Mouse (Mus musculus) cerebellum, adult 2 months (tissue): ENCODE data around the gene Vax2. TPM values are rescaled to one million over a fixed set of nuclear protein-coding genes. Genes with fewer than 3 reads are reported as not detected.

Experiments used
- DNase-seq, 2 experiments: peaks; one replicate each; pipeline ENCODE4 v3.0.0; 2021
- H3K27ac ChIP-seq: fragments of 200-500 bp; 2 replicates; pipeline ENCODE4 v1.5.1; 2012; ENCODE audit warnings: low read length, control low read depth, inconsistent platforms; ENCODE audit not compliant: insufficient read depth
- H3K27me3 ChIP-seq: fragments of 200-500 bp; 2 replicates; pipeline ENCODE4 v1.6.1; 2012; ENCODE audit warnings: inconsistent platforms, mild to moderate bottlenecking, low read length, moderate library complexity; ENCODE audit not compliant: control insufficient read depth, insufficient read depth
- H3K4me1 ChIP-seq: fragments of 200-500 bp; 2 replicates; pipeline ENCODE4 v1.6.1; 2011; ENCODE audit warnings: low read length; ENCODE audit not compliant: control insufficient read depth, insufficient read depth
- H3K4me3 ChIP-seq: fragments of 200-500 bp; replicated peaks from 2 replicates; pipeline ENCODE3; 2011; ENCODE audit warnings: mild to moderate bottlenecking, low read depth, low read length, control low read depth; ENCODE audit not compliant: insufficient read depth
- CTCF ChIP-seq: fragments of 200-500 bp; IDR thresholded peaks from 2 replicates; pipeline ENCODE4 v1.5.1; 2011; ENCODE audit warnings: low read depth, mild to moderate bottlenecking, control low read depth, low read length, moderate library complexity, borderline replicate concordance; ENCODE audit not compliant: insufficient read depth
- POLR2A ChIP-seq: fragments of 200-500 bp; IDR thresholded peaks from 2 replicates; pipeline ENCODE4 v1.6.1; 2011; ENCODE audit warnings: low read length, control low read depth, borderline replicate concordance; ENCODE audit not compliant: insufficient read depth
- WGBS: fragments of 180-500 bp; shearing (Covaris S2); methylation state at CpG from one replicate; pipeline ENCODE4 v1.1.7; 2018; 5-methylcytosine and 5-hydroxymethylcytosine counted together
- polyA plus RNA-seq: library from polyadenylated mRNA; depleted of rRNA; stranded (reverse); fragments of >200 nt; gene quantifications from 2 replicates; pipeline ENCODE4 v1.2.3, GENCODE M21; 2012; rRNA removed

Gene Vax2
- not detected in 2 replicates for polyA plus RNA-seq

DNA sequence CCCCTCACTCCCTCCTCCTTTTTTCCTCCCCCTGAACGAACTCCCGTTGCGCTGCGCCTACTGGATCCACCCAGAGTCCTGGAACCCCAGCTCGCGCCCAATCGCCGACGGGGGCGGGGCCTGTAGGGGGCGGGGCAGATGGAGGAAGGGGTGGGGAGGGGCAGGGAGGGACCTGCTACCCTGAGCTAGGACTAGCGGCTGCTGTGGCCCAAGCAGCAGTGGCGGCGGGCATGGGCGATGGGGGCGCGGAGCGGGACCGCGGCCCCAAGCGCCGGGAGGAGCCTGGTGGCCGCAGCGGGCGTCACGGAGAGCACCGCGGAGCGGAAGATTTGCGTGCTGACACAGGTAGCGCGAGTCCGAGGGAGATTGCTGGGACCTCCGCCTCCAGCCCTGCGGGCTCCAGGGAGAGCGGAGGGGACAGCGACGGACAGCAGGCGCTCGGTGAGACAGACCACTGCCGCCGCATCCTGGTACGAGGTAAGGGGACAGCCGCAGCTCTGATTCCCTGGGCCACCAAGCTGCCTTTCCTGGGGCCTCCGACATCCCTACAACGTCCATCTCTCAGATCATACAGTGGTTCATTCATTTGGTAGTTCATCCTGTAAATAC, at the start of gene Vax2:
Vax2 (plus strand) TSS at position 198 of the 609 bp plus-strand sequence.
- DNase-seq: peak in 1 of 2 experiments; percentile 27
- H3K27ac ChIP-seq: no peak within 1 kb of the TSS
- no peaks in the 10 kb centered on the region for H3K4me1 ChIP-seq
- TF ChIP-seq POLR2A (no peak), CTCF (no peak)
- no peak within 1 kb of the TSS for H3K4me3 ChIP-seq
- under 1% methylated on average over 44 of the region's 46 CpGs for WGBS
- H3K27me3 ChIP-seq: peaks cover 25% of the 10 kb centered on the region; the same call in 1 of the 2 replicates

DNA sequence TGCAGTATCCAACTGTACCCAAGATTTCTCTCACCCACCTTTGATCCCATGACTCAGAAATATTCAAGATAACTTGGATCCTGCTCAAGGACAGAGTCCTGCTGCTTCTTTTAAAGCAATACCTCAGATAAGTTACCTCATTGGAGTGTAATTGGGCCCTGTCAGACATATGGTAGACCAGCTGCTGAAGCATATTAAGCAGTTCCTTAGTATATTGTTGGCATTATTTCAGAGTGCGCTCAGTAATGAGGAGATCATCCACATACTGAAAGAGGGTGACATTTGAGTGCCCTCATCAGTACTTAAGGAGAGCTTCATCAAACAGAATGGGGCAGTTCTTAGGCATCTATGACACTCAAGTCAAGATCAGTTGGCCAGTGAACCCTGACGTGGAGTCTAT, 46.1 kb upstream of the Vax2 start:
- no peak for DNase-seq
- 70% methylated on average over 2 of the region's 2 CpGs for WGBS
- Histone ChIP-seq H3K4me1 (no peaks in the 10 kb centered on the region), H3K27ac (no peak overlapping the region), H3K4me3 (no peak overlapping the region), H3K27me3 (no peaks in the 10 kb centered on the region)
- TF ChIP-seq CTCF (no peak), POLR2A (no peak)

GRCm38 (mm10) chr6:83673395-83673794, 37.7 kb upstream of the Vax2 start:
- Histone ChIP-seq H3K27ac (no peak overlapping the region), H3K4me3 (no peak overlapping the region), H3K27me3 (no peaks in the 10 kb centered on the region), H3K4me1 (no peaks in the 10 kb centered on the region)
- TF ChIP-seq CTCF: peak; percentile 75
- no peak for TF ChIP-seq POLR2A
- 8% methylated on average over 4 of the region's 4 CpGs for WGBS
- peak; percentile 47 to 68 for DNase-seq

- Histone ChIP-seq H3K27me3 (no peaks in the 10 kb centered on the region), H3K27ac (no peak within 1 kb of the TSS), H3K4me3 (no peak within 1 kb of the TSS), H3K4me1 (no peaks in the 10 kb centered on the region)
- TF ChIP-seq POLR2A (no peak), CTCF (no peak)
- WGBS: 55% methylated on average over 4 of the region's 4 CpGs
- no peak for DNase-seq
These were observed 33.3 kb upstream of the Vax2 start, which contains the start of gene Cd207 for GRCm38 (mm10) chr6:83677757-83678156. TSS of gene Cd207 (minus strand) at chr6:83677857.

GRCm38 (mm10) chr6:83689374-83689773, 21.7 kb upstream of the Vax2 start:
- 74% methylated on average over 4 of the region's 4 CpGs for WGBS
- H3K27ac ChIP-seq: no peak overlapping the region
- H3K27me3 ChIP-seq: no peaks in the 10 kb centered on the region; the same call in 1 of the 2 replicates
- TF ChIP-seq POLR2A: no peak
- TF ChIP-seq CTCF: no peak
- H3K4me3 ChIP-seq: no peak overlapping the region
- H3K4me1 ChIP-seq: no peaks in the 10 kb centered on the region
- DNase-seq: no peak

DNA sequence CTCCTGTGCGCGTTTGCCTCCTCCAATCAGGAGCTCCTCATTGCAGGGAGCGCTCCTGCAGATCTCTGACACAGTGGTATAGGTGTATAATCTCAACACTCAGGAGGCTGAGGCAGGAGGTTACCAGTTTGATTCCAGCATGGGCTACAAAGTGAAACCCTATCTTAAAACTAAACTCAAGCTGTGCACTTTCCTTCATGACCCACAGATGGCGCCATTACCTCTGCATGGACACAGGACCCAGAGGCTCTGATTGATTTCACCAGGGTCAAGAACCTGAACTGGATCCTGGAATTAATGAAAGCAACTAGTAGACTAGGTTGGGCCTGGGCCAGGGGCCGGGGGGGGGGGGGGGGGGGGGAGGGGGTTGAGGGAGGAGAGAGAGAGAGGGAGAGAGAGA, 20.8 kb upstream of the Vax2 start:
- Histone ChIP-seq H3K27ac (no peak overlapping the region), H3K27me3 (no peaks in the 10 kb centered on the region; the same call in 1 of the 2 replicates), H3K4me1 (no peaks in the 10 kb centered on the region), H3K4me3 (no peak overlapping the region)
- DNase-seq: peak in 1 of 2 experiments; percentile 32
- 22% methylated on average over 4 of the region's 5 CpGs for WGBS
- TF ChIP-seq POLR2A (no peak), CTCF (peak; percentile 65; the same call in 1 of the 2 replicates)

- Histone ChIP-seq H3K27me3 (no peaks in the 10 kb centered on the region; the same call in 1 of the 2 replicates), H3K4me3 (no peak overlapping the region), H3K27ac (no peak overlapping the region), H3K4me1 (no peaks in the 10 kb centered on the region)
- WGBS: 54% methylated on average over 2 of the region's 2 CpGs
- no peak for DNase-seq
- TF ChIP-seq POLR2A: no peak
- TF ChIP-seq CTCF: no peak
These were observed 20.1 kb upstream of the Vax2 start for GRCm38 (mm10) chr6:83690936-83691335.

GRCm38 (mm10) chr6:83692962-83693361, 18.1 kb upstream of the Vax2 start:
- WGBS: 5% methylated on average over 12 of the region's 12 CpGs
- no peaks in the 10 kb centered on the region for H3K4me1 ChIP-seq
- no peak overlapping the region for H3K4me3 ChIP-seq
- H3K27me3 ChIP-seq: no peaks in the 10 kb centered on the region; the same call in 1 of the 2 replicates
- H3K27ac ChIP-seq: no peak overlapping the region
- DNase-seq: no peak
- no peak for TF ChIP-seq CTCF
- no peak for TF ChIP-seq POLR2A
